Mouse (Mus musculus): ENCODE data around the gene Chd6.
A peak's percentile ranks its signal among the peaks of the same experiment; 100 is the strongest.

Gene Chd6

GRCm38 (mm10) chr2:161066097-161066759, 42.6 kb downstream of the Chd6 start:
- no peak for DNase-seq (ENCODE audit: low spot score)

- no peak for DNase-seq (ENCODE audit: low spot score)
Measured at GRCm38 (mm10) chr2:161065594-161065993, 43.3 kb downstream of the Chd6 start.

DNA sequence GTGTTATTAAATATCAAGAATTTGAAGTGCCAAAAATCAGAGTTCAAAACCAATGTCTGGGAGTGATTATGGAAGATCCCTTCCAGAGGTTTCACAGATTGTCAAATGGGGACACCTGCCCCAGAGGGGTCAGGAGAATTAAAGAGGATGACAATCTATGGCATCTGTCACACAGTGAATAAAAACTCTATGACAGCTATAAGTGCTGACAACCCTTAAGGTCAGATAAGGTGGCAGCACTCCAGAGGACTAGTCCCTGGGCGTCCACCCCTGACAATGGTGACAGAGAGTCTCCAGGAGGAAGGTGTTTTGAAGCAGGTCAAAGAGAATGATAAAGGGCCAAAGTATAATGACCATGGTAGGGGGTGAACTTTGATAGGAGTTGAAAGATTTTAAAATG, 44.0 kb downstream of the Chd6 start:
- DNase-seq (ENCODE audit: low spot score): no peak

DNA sequence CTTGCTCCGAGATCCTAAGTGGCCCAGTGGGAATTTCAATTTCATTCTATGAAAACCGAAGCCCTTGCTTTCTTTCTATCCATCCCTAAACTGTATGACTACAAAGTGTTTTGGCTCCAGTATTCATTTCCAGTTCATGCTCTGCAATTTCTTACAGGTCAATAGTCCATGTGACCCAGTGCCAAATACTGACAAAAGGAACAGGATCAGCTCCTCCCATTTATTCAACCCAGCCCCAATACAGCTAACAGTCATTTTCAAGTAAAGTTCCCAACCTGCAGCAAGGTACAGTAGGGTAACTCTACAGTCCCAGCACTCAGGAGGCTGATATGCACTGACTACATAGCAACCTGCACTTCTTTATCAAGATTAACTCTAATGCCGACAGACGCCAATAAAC, 50.0 kb downstream of the Chd6 start:
- DNase-seq (ENCODE audit: low spot score): no peak

- peak; percentile 40 for DNase-seq (ENCODE audit: low spot score)
Measured at GRCm38 (mm10) chr2:161053765-161054164, 55.1 kb downstream of the Chd6 start.

- DNase-seq (ENCODE audit: low spot score): no peak
Measured at GRCm38 (mm10) chr2:161052175-161052574, 56.7 kb downstream of the Chd6 start.

DNA sequence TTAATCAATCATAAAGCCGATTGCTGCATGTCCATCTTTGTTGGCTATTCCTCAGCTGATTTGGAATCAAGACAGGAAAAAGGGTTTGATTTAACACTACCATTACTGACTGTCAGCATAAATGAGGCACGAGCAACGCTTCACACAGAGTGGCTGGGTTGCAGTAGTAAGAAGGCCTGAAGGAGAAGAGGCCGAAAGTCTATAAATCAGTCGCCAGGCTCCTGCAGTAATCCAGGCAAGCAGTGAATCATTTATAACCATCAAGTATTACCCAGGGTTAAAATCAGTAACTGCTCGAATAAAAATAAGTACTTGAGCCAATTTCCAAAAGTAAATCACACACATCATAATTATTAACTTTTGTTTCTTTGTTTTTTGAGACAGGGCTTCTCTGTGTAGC, 59.4 kb downstream of the Chd6 start:
- DNase-seq (ENCODE audit: low spot score): no peak

DNA sequence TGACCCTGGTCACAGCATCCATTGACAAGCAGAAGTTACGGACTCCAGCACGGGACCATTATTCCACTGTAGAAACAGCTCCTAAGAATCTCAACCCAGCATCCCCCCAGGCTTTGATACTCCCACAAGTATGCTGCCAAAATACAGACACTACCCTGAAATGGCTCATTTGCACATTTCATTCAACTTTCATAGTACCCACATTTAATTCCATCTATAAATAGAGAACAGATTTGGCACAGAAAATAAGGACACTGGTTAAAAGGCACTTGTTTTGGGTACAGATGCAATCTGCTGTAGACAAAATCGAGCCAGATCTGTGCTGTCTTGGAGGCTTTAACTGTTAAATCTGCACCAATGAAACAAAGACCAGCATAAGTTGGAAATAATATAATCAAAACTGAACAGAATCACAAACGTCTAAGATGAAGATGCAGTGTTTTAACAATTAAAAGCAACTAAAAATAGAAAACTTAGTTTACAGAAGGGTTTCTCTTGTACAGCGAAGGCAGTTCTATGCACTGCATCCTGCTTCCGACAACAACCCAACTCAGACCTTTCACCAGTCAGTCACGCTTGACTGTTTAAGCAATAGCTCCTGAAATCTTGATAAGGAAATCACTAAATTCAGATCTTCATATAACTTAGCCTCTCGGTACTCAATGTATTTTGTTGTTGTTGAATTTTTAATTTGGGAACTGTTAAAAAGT, 64.2 kb downstream of the Chd6 start:
- DNase-seq (ENCODE audit: low spot score): peak; percentile 27

DNA sequence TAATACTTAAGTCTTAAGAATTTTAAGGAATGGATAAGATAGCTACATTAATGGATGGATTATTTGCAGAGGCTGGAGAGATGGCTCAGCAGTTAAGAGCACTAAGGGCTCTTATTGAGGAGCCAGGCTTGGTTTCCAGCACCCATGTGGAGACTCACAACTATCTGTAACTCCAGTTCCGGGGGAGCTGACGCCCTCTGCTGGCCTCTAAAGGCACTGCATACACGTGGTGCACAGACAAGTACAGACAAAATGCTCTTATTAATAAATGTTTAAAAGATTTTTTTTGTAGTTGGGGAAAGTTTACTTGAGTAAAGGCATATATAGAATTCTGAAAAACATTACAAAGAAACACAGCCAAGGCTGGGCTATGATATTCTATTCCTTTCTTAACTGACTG, 66.0 kb downstream of the Chd6 start:
- DNase-seq (ENCODE audit: low spot score): no peak

- DNase-seq (ENCODE audit: low spot score): no peak
Measured at GRCm38 (mm10) chr2:161040743-161041142, 68.1 kb downstream of the Chd6 start.

GRCm38 (mm10) chr2:161037766-161038165, 71.1 kb downstream of the Chd6 start:
- no peak for DNase-seq (ENCODE audit: low spot score)

DNA sequence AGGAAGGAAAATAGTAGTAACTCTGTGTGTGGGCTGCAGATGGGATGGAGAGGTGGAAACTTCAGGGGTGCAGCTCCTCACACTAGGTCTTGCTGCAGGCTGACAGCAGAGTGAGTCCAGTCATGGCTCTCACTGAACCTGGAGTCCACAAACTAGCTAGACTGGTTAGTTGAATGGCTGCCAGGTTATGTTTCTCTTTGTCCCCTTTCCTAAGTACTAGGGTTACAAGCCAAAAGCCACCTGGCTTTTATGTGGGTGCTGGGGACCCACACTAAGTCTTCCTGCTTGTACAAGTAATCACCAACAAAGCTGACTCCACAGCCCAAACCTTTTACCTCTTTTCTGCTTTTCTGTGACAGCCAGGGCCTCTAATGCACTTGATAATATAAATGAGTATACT, 75.7 kb downstream of the Chd6 start:
- no peak for DNase-seq (ENCODE audit: low spot score)

DNA sequence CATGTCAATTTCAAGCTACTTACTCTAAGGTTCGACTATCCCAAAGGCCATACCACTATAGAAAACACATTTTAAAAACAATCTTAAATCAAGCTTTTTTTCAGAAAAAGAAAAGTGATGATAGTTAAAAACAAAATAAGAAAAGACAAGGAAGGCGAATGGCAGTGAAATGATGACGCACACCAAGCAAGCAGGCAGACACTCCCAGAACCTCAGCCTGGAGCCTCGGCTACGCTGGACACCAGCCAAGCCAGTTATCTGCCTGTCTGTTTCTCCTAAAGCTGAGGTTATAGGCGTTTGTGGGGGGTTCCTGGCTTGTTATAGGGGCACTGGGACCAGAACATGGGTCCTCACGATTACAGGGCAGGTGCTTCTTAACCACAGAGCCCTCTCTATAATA, 76.5 kb downstream of the Chd6 start:
- peak; percentile 11 for DNase-seq (ENCODE audit: low spot score)

DNA sequence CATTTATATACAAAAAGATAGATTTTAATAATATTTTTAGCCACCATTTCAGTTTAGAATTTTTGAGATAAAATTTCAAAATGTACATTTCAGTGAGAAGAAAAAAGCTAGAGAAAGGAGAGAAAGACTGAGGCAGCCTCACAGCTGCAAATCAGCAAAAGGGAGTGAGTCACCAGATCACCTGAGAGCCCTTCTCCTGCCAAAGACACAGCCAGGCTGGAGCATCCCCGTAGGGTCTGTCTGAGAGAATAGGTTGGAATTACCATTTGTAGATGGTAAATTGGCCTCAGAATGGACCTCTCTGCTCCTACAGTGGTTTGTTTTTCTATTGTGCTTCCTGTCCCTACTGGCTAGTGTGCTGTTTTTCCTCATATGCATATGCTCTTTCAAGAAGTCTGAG, 84.3 kb downstream of the Chd6 start:
- no peak for DNase-seq (ENCODE audit: low spot score)

DNA sequence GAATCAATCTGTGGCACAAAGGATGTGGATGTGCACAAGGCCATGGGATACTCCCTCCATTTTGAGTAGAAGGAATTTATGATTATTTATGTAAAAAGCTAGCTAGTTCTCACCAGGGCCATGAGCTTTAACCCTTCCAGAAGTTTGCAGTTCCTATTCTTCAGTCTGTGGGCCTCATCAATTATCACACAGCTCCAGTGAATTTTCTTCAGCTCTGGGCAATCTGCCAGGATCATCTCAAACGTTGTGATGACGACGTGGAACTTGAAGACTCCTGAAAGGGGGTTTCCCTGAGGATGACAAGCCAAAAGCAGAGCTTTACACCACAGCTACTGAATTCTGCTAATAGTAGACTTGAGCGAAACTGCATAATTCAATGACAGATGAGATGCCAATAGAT, 91.0 kb downstream of the Chd6 start:
- DNase-seq (ENCODE audit: low spot score): no peak

DNA sequence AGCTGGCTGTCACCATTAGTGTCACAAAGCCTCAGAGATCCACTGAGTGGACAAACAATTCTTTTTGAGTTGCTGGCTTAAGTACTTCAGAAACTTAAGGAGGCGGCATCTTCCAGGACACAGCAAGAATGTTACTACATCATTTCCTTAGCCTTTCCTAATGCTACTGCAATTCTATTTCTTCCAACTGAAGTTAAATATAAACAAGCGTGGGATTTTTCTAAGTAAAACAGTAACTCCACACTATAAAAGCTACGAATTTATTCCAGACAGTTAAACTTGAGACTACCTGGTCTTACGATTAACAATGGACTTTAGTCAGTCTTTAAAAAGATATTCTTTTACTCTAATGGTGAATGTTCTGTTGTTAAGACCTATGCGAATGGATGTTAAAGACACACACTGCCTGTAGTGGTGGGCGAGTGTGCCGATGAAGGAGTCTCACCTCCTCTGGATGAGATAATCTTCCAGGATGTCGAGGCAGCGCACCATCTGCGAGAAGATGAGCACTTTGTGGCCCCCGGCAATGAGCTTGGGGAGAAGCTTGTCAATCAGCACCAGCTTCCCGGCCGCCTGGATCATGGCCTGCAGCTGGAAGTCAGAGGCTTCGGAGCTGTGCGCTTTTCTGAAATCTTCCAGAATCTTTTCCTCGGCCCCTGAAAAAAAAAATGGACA, 96.2 kb downstream of the Chd6 start:
- DNase-seq (ENCODE audit: low spot score): no peak

DNA sequence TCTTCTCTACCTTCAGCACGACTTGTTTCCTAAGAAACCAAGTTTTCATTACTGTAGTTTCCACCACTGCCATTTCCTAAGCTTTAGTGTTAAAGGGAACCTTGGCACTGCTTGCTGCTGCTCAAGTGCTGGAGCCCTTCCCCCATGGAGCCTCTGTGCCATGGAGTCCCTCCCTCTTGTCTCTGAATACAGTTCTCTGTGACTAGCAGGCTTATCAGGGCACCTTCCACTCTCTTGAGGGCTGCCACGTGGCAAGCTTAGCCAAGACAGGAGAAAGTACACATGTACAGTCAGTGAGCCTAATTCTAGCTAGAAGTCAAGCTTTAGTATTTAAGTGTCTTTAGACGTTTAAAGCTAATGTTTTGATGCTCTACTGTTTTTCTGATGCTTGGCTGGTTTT, 104.5 kb downstream of the Chd6 start:
- DNase-seq (ENCODE audit: low spot score): no peak

GRCm38 (mm10) chr2:160996987-160997763, 111.7 kb downstream of the Chd6 start:
- no peak for DNase-seq (ENCODE audit: low spot score)

GRCm38 (mm10) chr2:160994181-160994580, 114.7 kb downstream of the Chd6 start:
- no peak for DNase-seq (ENCODE audit: low spot score)

DNA sequence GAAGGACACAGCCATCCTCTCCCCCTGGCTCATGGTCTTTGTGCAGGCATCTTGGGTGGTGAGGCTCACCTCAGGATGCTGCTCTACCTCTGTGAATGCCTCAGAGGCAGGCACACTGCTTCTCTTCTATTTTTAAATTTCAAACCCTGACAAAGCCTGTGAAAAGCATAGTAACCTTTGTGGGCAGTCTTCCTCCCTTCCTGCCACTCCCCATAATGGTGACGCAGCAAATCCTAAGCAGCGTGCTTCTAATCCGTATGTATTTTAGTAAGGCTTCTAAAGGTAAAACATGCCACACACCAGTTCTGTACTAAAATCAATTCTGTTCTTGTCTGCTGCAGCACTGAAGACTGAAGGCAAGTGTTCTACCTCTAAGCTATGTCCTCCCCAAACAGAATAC, 116.4 kb downstream of the Chd6 start:
- no peak for DNase-seq (ENCODE audit: low spot score)

- DNase-seq (ENCODE audit: low spot score): no peak
Measured at GRCm38 (mm10) chr2:160990339-160991070, 118.4 kb downstream of the Chd6 start.

DNA sequence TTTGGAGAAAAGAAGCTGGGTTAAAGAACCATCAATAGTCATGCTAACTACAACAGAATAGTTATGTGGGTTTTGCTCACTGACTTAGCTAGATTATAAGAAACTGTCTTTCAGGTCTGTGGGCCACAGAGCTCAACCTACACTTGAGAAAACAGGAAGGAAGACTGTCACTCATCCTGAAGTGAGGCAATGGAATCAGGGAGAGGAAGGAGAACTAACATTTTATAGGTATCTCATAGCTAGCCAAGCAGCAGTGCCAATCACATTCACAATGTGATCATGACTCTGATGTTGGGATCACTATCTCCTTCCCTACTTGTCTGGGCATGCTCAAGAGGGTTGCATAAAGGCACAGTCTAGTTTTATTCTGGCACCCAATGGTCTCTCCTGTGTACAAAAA, 121.4 kb downstream of the Chd6 start:
- DNase-seq (ENCODE audit: low spot score): no peak
